Mouse (Mus musculus) kidney, postnatal 4 days (tissue): ENCODE results near the gene Bcas3.

ENCODE experiments used
- DNase-seq, 2 experiments: peaks; one replicate each; pipeline ENCODE4 v3.0.0; 2021; ENCODE audit warnings: mixed read lengths in 2 of 2

Gene Bcas3

GRCm38 (mm10) chr11:85352539-85353380 is at the start of gene Bcas3:
Bcas3 (plus strand) TSS chr11:85353167.
- peak; percentile 98 to 99 for DNase-seq

- DNase-seq, result no peak
These were observed 46.2 kb upstream of the Bcas3 start for GRCm38 (mm10) chr11:85306577-85307260.

- DNase-seq, result no peak
These were observed 44.2 kb upstream of the Bcas3 start for GRCm38 (mm10) chr11:85308799-85309198.

- DNase-seq, result no peak
These were observed 42.6 kb upstream of the Bcas3 start for GRCm38 (mm10) chr11:85310407-85310712.

- peak; percentile 99 for DNase-seq
These were observed 42.0 kb upstream of the Bcas3 start, which contains the start of gene Ppm1d for GRCm38 (mm10) chr11:85310713-85311574. Ppm1d (plus strand) TSS chr11:85311244.

- DNase-seq, result peak; percentile 39 to 63
These were observed 41.1 kb upstream of the Bcas3 start for GRCm38 (mm10) chr11:85311645-85312490.

GRCm38 (mm10) chr11:85312818-85313217 is 40.1 kb upstream of the Bcas3 start:
- peak; percentile 67 to 70 for DNase-seq

GRCm38 (mm10) chr11:85313361-85313760 is 39.6 kb upstream of the Bcas3 start:
- no peak for DNase-seq

- no peak for DNase-seq
These were observed 29.2 kb upstream of the Bcas3 start for GRCm38 (mm10) chr11:85323567-85324330.

GRCm38 (mm10) chr11:85328717-85329116 is 24.2 kb upstream of the Bcas3 start:
- no peak for DNase-seq

- DNase-seq, result peak; percentile 49 to 60
These were observed 23.6 kb upstream of the Bcas3 start for GRCm38 (mm10) chr11:85329167-85329894.

GRCm38 (mm10) chr11:85334778-85335177 is 18.2 kb upstream of the Bcas3 start:
- DNase-seq, result peak; percentile 70 to 76

GRCm38 (mm10) chr11:85339173-85339831 is 13.7 kb upstream of the Bcas3 start:
- no peak for DNase-seq

GRCm38 (mm10) chr11:85340070-85340616 is 12.8 kb upstream of the Bcas3 start:
- DNase-seq, result no peak

- no peak for DNase-seq
These were observed 852 bp downstream of the Bcas3 start for GRCm38 (mm10) chr11:85353819-85354218.

- no peak for DNase-seq
These were observed 6.7 kb downstream of the Bcas3 start for GRCm38 (mm10) chr11:85359641-85360040.

- no peak for DNase-seq
These were observed 8.7 kb downstream of the Bcas3 start for GRCm38 (mm10) chr11:85361621-85362020.

GRCm38 (mm10) chr11:85366168-85366567 is 13.2 kb downstream of the Bcas3 start:
- no peak for DNase-seq

GRCm38 (mm10) chr11:85367823-85368222 is 14.9 kb downstream of the Bcas3 start:
- DNase-seq, result no peak

GRCm38 (mm10) chr11:85379091-85379490 is 26.1 kb downstream of the Bcas3 start:
- no peak for DNase-seq
